Mouse (Mus musculus) frontal cortex, adult (tissue): ENCODE data around the gene Spg21.

Experiments
- ATAC-seq: cut with Nextera tagmentation; 2 replicates; pipeline ENCODE4 v1.9.2; 2017; ENCODE audit warnings: mild to moderate bottlenecking, moderate library complexity, mixed read lengths; ENCODE audit not compliant: low TSS enrichment

Spg21 gene

GRCm38 (mm10) chr9:65460732-65461442 lies at the start of gene Spg21:
Gene Spg21 (plus strand): TSS chr9:65460947.
- ATAC-seq: peak; percentile 96

GRCm38 (mm10) chr9:65411326-65411725 lies 49.4 kb upstream of the Spg21 start:
- ATAC-seq: peak; percentile 23; the same call in 1 of the 2 replicates

GRCm38 (mm10) chr9:65417738-65418137 lies 43.0 kb upstream of the Spg21 start:
- no peak; the same call in 1 of the 2 replicates for ATAC-seq

GRCm38 (mm10) chr9:65419633-65420032 lies 41.1 kb upstream of the Spg21 start:
- ATAC-seq: no peak

- no peak for ATAC-seq
Measured at GRCm38 (mm10) chr9:65422760-65423501, 37.8 kb upstream of the Spg21 start, which contains the start of gene Slc51b. Gene Slc51b (minus strand): TSS chr9:65422955.

- ATAC-seq: no peak
Measured at GRCm38 (mm10) chr9:65424393-65424792, 36.4 kb upstream of the Spg21 start.

- ATAC-seq: no peak
Measured at GRCm38 (mm10) chr9:65427511-65427910, 33.2 kb upstream of the Spg21 start.

GRCm38 (mm10) chr9:65428003-65428402 lies 32.7 kb upstream of the Spg21 start:
- no peak for ATAC-seq

GRCm38 (mm10) chr9:65430401-65430800 lies 30.3 kb upstream of the Spg21 start:
- ATAC-seq: no peak

GRCm38 (mm10) chr9:65430921-65431320 lies 29.8 kb upstream of the Spg21 start:
- no peak for ATAC-seq

- peak; percentile 77 for ATAC-seq
Measured at GRCm38 (mm10) chr9:65432236-65432635, 28.5 kb upstream of the Spg21 start.

- ATAC-seq: no peak
Measured at GRCm38 (mm10) chr9:65434140-65434539, 26.6 kb upstream of the Spg21 start.

GRCm38 (mm10) chr9:65435211-65435610 lies 25.5 kb upstream of the Spg21 start:
- no peak for ATAC-seq

- ATAC-seq: peak; percentile 96
Measured at GRCm38 (mm10) chr9:65435671-65436301, 25.0 kb upstream of the Spg21 start, which contains the start of gene Mtfmt. Gene Mtfmt (plus strand): TSS chr9:65435782.

GRCm38 (mm10) chr9:65444692-65445091 lies 16.1 kb upstream of the Spg21 start:
- ATAC-seq: no peak

GRCm38 (mm10) chr9:65447951-65448350 lies 12.8 kb upstream of the Spg21 start:
- ATAC-seq: no peak

GRCm38 (mm10) chr9:65458975-65459374 lies 1.8 kb upstream of the Spg21 start:
- no peak for ATAC-seq

GRCm38 (mm10) chr9:65460198-65460597 lies 549 bp upstream of the Spg21 start:
- ATAC-seq: no peak

- no peak for ATAC-seq
Measured at GRCm38 (mm10) chr9:65462544-65462943, 1.8 kb downstream of the Spg21 start.

GRCm38 (mm10) chr9:65464161-65464560 lies 3.4 kb downstream of the Spg21 start:
- ATAC-seq: no peak

GRCm38 (mm10) chr9:65465241-65465640 lies 4.5 kb downstream of the Spg21 start:
- no peak for ATAC-seq

GRCm38 (mm10) chr9:65467686-65468085 lies 6.9 kb downstream of the Spg21 start:
- no peak for ATAC-seq

- no peak for ATAC-seq
Measured at GRCm38 (mm10) chr9:65472769-65473168, 12.0 kb downstream of the Spg21 start.
